ENCODE assay signal across 8 mouse cellular contexts in the genomic region with DNA sequence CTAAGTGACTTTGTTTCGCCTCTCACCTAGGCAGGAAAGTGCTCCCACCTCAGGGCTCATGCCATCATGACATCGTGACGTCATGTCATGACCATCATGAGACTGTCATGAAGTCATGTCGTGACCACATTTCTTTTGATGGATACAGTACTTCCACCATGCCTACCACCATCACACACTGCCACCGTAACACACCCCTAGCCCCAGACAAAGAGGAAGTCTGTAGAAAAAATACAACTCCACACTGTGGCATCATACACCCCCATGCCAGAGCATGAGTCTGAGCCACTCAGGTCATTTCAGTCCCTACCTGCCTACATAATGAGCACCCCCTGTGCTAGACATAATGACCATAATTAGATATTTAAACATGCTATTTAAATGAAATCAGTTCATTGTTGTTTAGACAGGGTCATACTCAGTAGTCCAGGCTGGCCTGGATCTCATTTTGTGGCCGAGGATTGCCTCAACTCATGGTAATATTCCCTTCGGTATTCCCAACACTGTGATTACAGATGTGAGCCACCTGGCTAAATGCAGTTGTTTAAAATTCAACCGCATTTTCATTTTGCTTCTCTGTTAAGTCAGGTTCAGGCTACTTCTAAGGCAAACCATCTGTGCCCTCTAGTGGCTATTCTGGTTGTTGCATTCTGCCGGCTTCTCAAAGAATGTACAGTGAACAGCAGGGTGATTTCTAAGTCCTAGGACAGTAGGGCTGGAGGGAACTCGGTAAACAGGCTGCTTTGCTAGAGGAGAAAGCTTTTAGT. TPM values are rescaled to one million over a fixed set of nuclear protein-coding genes. Genes with fewer than 3 reads are reported as not detected.
DNase-seq lines count a peak whose midpoint lies in the region; ATAC-seq lines count a peak whose summit lies in the region.

No protein-coding gene starts in this region.

- H3K9ac ChIP-seq in hindbrain, embryonic 16.5 days (ENCODE audit: low read depth, low read length), result no peak overlapping the region

- no peaks in the 10 kb centered on the region for H3K27me3 ChIP-seq in hindbrain, embryonic 16.5 days (replicated peaks; ENCODE audit: control insufficient read depth, insufficient read depth, low read length)

- DNase-seq in NIH3T3 (ENCODE audit: low read depth), result peak; percentile 94
- DNase-seq in cerebellum, adult 9-11 months, result peak; percentile 65
- peak; percentile 44 to 82 for DNase-seq in frontal cortex, postnatal 10 days (ENCODE audit: low spot score in 2 of 2)
- DNase-seq in layer of hippocampus, postnatal 36 days, result peak; percentile 76 to 83
- DNase-seq in lung, postnatal 14 days, result peak; percentile 91
- peak; percentile 51 for DNase-seq in retina, adult 2 months (ENCODE audit: low read depth, low spot score)
- peak; percentile 84 to 88 for DNase-seq in thymus, postnatal 36 days

- no peak overlapping the region for H3K27ac ChIP-seq in hindbrain, embryonic 16.5 days (ENCODE audit: low read depth, low read length)

- H3K4me3 ChIP-seq in hindbrain, embryonic 16.5 days (ENCODE audit: low read length), result no peak overlapping the region

- 45% methylated on average over 10 of the region's 10 CpGs for WGBS in hindbrain, embryonic 16.5 days

- H3K36me3 ChIP-seq in hindbrain, embryonic 16.5 days (ENCODE audit: control insufficient read depth, insufficient read depth, low read length), result no peaks in the 10 kb centered on the region

- no peak overlapping the region for H3K4me2 ChIP-seq in hindbrain, embryonic 16.5 days (ENCODE audit: low read length)

- H3K4me1 ChIP-seq in hindbrain, embryonic 16.5 days (ENCODE audit: control insufficient read depth, insufficient read depth, low read depth, low read length), result no peaks in the 10 kb centered on the region

- ATAC-seq in hindbrain, embryonic 16.5 days, result peak; percentile 91

- H3K9me3 ChIP-seq in hindbrain, embryonic 16.5 days (ENCODE audit: control insufficient read depth, low read length), result no peaks in the 10 kb centered on the region

RNA-seq across cellular contexts. Expression of gene Gucy2c, which starts 39.0 kb away (rescaled TPM):
- 0.10 and 0.19 TPM in 2 replicates for polyA plus RNA-seq in hindbrain, embryonic 16.5 days (2015; fragmentation: Nextera tagmentation; extraction: Ambion mirVana)
- total RNA-seq in layer of hippocampus, postnatal 36 days (2021), result under 1 TPM; 0.48 to 0.60 TPM
